Mouse (Mus musculus) small intestine, adult 2 months (tissue): ENCODE data around the gene Tmem131.

Source experiments
- CTCF ChIP-seq: fragments of 200-500 bp; IDR thresholded peaks from 2 replicates; pipeline ENCODE4 v1.5.1; 2012; ENCODE audit warnings: low read depth, mild to moderate bottlenecking, control low read depth, inconsistent platforms, low read length, moderate library complexity, mixed read lengths; ENCODE audit not compliant: insufficient replicate concordance, insufficient read length; ENCODE audit errors: extremely low read depth
- POLR2A ChIP-seq: fragments of 200-500 bp; IDR thresholded peaks from 2 replicates; pipeline ENCODE4 v1.6.1; 2012; ENCODE audit warnings: low read depth, mild to moderate bottlenecking, control low read depth, inconsistent platforms, low read length, moderate library complexity

- TF ChIP-seq POLR2A (no peak), CTCF (no peak)
These were observed 15.9 kb downstream of the Tmem131 start for GRCm38 (mm10) chr1:36927569-36927968.
